10 mouse cellular contexts compared by ENCODE assay signal in genomic region chr13:48159020-48159910, GRCm38 (mm10).
A peak's percentile ranks its signal among the peaks of the same experiment; 100 is the strongest.
DNase-seq lines count a peak whose midpoint lies in the region; ATAC-seq and TF ChIP-seq lines count a peak whose summit lies in the region.
"Had no signal": no experiment of that assay in that cellular context is flagged by ENCODE, and none has a peak within 500 bp of the region (broad histone marks: within the 10 kb centered on the region; RNA-seq: fewer than 3 reads in every experiment).

No protein-coding gene starts in this region.

- H3K27me3 ChIP-seq in heart, embryonic 11.5 days (ENCODE audit: control insufficient read depth, insufficient read depth, low read length) = no peaks in the 10 kb centered on the region
- H3K27me3 ChIP-seq in heart, adult 2 months (ENCODE audit: control insufficient read depth, insufficient read depth, low read length) = no peaks in the 10 kb centered on the region
- no peaks in the 10 kb centered on the region for H3K27me3 ChIP-seq in heart, postnatal 0 days (ENCODE audit: control insufficient read depth, insufficient read depth, low read length)
- H3K27me3 ChIP-seq in myocyte (ENCODE audit: control insufficient read depth, insufficient read depth, insufficient read length) = peaks cover 4% of the 10 kb centered on the region

- TF ChIP-seq POLR2A in heart, adult 2 months (IDR thresholded peaks at IDR 0.05; ENCODE audit: insufficient read depth, low read depth, low read length) = no peak
- no peak for TF ChIP-seq POLR2A in brain, embryonic 14.5 days (IDR thresholded peaks at IDR 0.05; ENCODE audit: borderline replicate concordance, extremely low read depth, insufficient read depth, insufficient read length, poor library complexity, severe bottlenecking)
- TF ChIP-seq POLR2A in myocyte (IDR thresholded peaks at IDR 0.05; ENCODE audit: insufficient read length, low read depth) = no peak

- no peaks in the 10 kb centered on the region for H3K79me2 ChIP-seq in heart, adult 2 months (replicated peaks; ENCODE audit: control insufficient read depth, insufficient read depth, low read length)
- H3K79me2 ChIP-seq in myocyte (ENCODE audit: control insufficient read depth, insufficient read depth) = no peaks in the 10 kb centered on the region

- H3K9ac ChIP-seq in heart, embryonic 11.5 days (ENCODE audit: low read depth, low read length) = peak overlapping the region; percentile 58
- H3K9ac ChIP-seq in heart, adult 2 months (ENCODE audit: low read depth, low read length) = no peak overlapping the region
- no peak overlapping the region for H3K9ac ChIP-seq in heart, postnatal 0 days (replicated peaks; ENCODE audit: low read depth, low read length)

- DNase-seq in heart, adult 2 months = no peak
- DNase-seq in brain, embryonic 14.5 days (ENCODE audit: low read depth) = peak; percentile 85
- peak; percentile 39 for DNase-seq in heart, postnatal 0 days (ENCODE audit: low spot score)
- no peak for DNase-seq in c-Kit-positive CD71-positive TER-119-positive erythroid progenitor cells, embryonic 14.5 days (ENCODE audit: low spot score)
- no peak for DNase-seq in right cerebral cortex, adult 18-20 months
- no peak for DNase-seq in ovary, postnatal 10 days (ENCODE audit: low spot score)
- DNase-seq: kidney, postnatal 36 days; right cerebral cortex, postnatal 4 days had no signal

- 19% methylated on average over 15 of the region's 15 CpGs for WGBS in heart, embryonic 11.5 days (ENCODE audit: insufficient replicate concordance)
- 25% methylated on average over 15 of the region's 15 CpGs for WGBS in heart, adult 2 months
- WGBS in heart, postnatal 0 days = 17% methylated on average over 15 of the region's 15 CpGs

- H3K27ac ChIP-seq in heart, embryonic 11.5 days (ENCODE audit: low read depth, low read length) = peak overlapping the region; percentile 35
- no peak overlapping the region for H3K27ac ChIP-seq in heart, adult 2 months
- H3K27ac ChIP-seq in heart, postnatal 0 days (ENCODE audit: low read depth) = no peak overlapping the region

- no peak overlapping the region for H3ac ChIP-seq in myocyte (ENCODE audit: control insufficient read depth, insufficient read length)

- H3K4me3 ChIP-seq in heart, embryonic 11.5 days (ENCODE audit: low read depth, low read length) = peak overlapping the region; percentile 23; the same call in 1 of the 2 replicates
- no peak overlapping the region for H3K4me3 ChIP-seq in heart, adult 2 months
- H3K4me3 ChIP-seq in heart, postnatal 0 days (ENCODE audit: low read depth, low read length) = peak overlapping the region; percentile 28
- no peak overlapping the region for H3K4me3 ChIP-seq in myocyte

- H3K9me3 ChIP-seq in heart, embryonic 11.5 days (replicated peaks; ENCODE audit: control insufficient read depth, low read length) = no peaks in the 10 kb centered on the region
- H3K9me3 ChIP-seq in heart, postnatal 0 days (replicated peaks; ENCODE audit: control insufficient read depth, low read length) = no peaks in the 10 kb centered on the region

- TF ChIP-seq EP300 in heart, adult 2 months (IDR thresholded peaks at IDR 0.05; ENCODE audit: insufficient read depth, low read depth, low read length) = no peak
- TF ChIP-seq EP300 in heart, postnatal 0 days (IDR thresholded peaks at IDR 0.05; ENCODE audit: low read depth) = no peak

- no peak for ATAC-seq in heart, embryonic 11.5 days (replicated peaks; ENCODE audit: insufficient number of reproducible peaks, low FRiP score, low TSS enrichment)
- ATAC-seq in heart, postnatal 0 days (ENCODE audit: insufficient read depth, low read depth) = peak; percentile 77

- intact Hi-C loops in heart, adult 2 months (cut with DNase I) = no loop called here

- peak overlapping the region; percentile 64 for H3K4me2 ChIP-seq in heart, embryonic 11.5 days
- peak overlapping the region; percentile 50 for H3K4me2 ChIP-seq in heart, postnatal 0 days (ENCODE audit: low read depth, low read length)
- no peak overlapping the region for H3K4me2 ChIP-seq in myocyte (ENCODE audit: low read depth)

- no peaks in the 10 kb centered on the region for H3K36me3 ChIP-seq in heart, embryonic 11.5 days (ENCODE audit: control insufficient read depth, insufficient read depth, low read length)
- no peaks in the 10 kb centered on the region for H3K36me3 ChIP-seq in heart, adult 2 months (ENCODE audit: control insufficient read depth, insufficient read depth, low read length)
- H3K36me3 ChIP-seq in heart, postnatal 0 days (replicated peaks; ENCODE audit: control insufficient read depth, insufficient read depth, low read length) = no peaks in the 10 kb centered on the region
- H3K36me3 ChIP-seq in myocyte (ENCODE audit: control insufficient read depth, insufficient read depth) = no peaks in the 10 kb centered on the region

- no peak for TF ChIP-seq CTCF in heart, adult 2 months (IDR thresholded peaks at IDR 0.05)
- TF ChIP-seq CTCF in brain, embryonic 14.5 days (IDR thresholded peaks at IDR 0.05; ENCODE audit: borderline replicate concordance, extremely low read depth, insufficient read depth, insufficient read length) = no peak
- TF ChIP-seq CTCF in heart, postnatal 0 days (IDR thresholded peaks at IDR 0.05; ENCODE audit: low read depth) = no peak

- H3K4me1 ChIP-seq in heart, embryonic 11.5 days (ENCODE audit: control insufficient read depth, insufficient read depth, low read length) = peaks cover 4% of the 10 kb centered on the region
- no peaks in the 10 kb centered on the region for H3K4me1 ChIP-seq in heart, adult 2 months (ENCODE audit: control insufficient read depth, insufficient read depth, low read length)
- H3K4me1 ChIP-seq in heart, postnatal 0 days (ENCODE audit: control insufficient read depth, insufficient read depth) = peaks cover 4% of the 10 kb centered on the region; the same call in 1 of the 2 replicates

TF ChIP-seq in myocyte, 11 proteins besides CTCF, POLR2A, EP300 and RAD21:
- no peak for TF ChIP-seq E2F4 (IDR thresholded peaks at IDR 0.05; ENCODE audit: insufficient read depth)
- no peak for TF ChIP-seq TCF12 (IDR thresholded peaks at IDR 0.05; ENCODE audit: insufficient read depth, poor library complexity, severe bottlenecking)
- TF ChIP-seq SRF (IDR thresholded peaks at IDR 0.05; ENCODE audit: control insufficient read depth, insufficient read length, low read depth) = no peak
- no peak for TF ChIP-seq USF1 (IDR thresholded peaks at IDR 0.05; ENCODE audit: low read depth)
- no peak for TF ChIP-seq MYOD1 (IDR thresholded peaks at IDR 0.05; ENCODE audit: control insufficient read depth in 1 of 3, insufficient read length in 2 of 3, low read depth in 2 of 3)
- no peak for TF ChIP-seq CEBPB (IDR thresholded peaks at IDR 0.05; ENCODE audit: insufficient read depth, poor library complexity, severe bottlenecking)
- no peak for TF ChIP-seq MYOG (IDR thresholded peaks at IDR 0.05; ENCODE audit: control insufficient read depth in 1 of 3, insufficient read depth in 1 of 3, insufficient read length in 2 of 3, low read depth in 2 of 3)
- peak; percentile 6 for TF ChIP-seq REST (IDR thresholded peaks at IDR 0.05; ENCODE audit: insufficient read depth, insufficient read length)

Comparison
In these comparisons a context has a peak if more than half of its experiments do, and no peak if none do; other contexts are left out.
1. H3K4me3 ChIP-seq: peak in heart, embryonic 11.5 days (single experiment) and heart, postnatal 0 days (single experiment); none in heart, adult 2 months (single experiment) and myocyte (single experiment).
2. DNase-seq: peak in brain, embryonic 14.5 days (single experiment) and heart, postnatal 0 days (single experiment); none in heart, adult 2 months (0 of 2), c-Kit-positive CD71-positive TER-119-positive erythroid progenitor cells, embryonic 14.5 days (single experiment), right cerebral cortex, adult 18-20 months (single experiment) and ovary, postnatal 10 days (single experiment).